Mouse (Mus musculus) ovary, postnatal 36 days (tissue): Measurements from ENCODE around the gene Tmprss6.

Experiments used
- DNase-seq: peaks from one replicate; pipeline ENCODE4 v3.0.0; 2022; ENCODE audit warnings: low spot score, mixed read lengths

Tmprss6 gene

GRCm38 (mm10) chr15:78447121-78447520 is 21.3 kb downstream of the Tmprss6 start:
- DNase-seq, result no peak

GRCm38 (mm10) chr15:78443857-78444256 is 24.6 kb downstream of the Tmprss6 start:
- no peak for DNase-seq

- no peak for DNase-seq
These were observed 26.2 kb downstream of the Tmprss6 start for GRCm38 (mm10) chr15:78442231-78442630.

- DNase-seq, result no peak
These were observed 29.5 kb downstream of the Tmprss6 start for GRCm38 (mm10) chr15:78438973-78439372.

- no peak for DNase-seq
These were observed 29.9 kb downstream of the Tmprss6 start for GRCm38 (mm10) chr15:78438505-78438904.

GRCm38 (mm10) chr15:78438018-78438394 is 30.4 kb downstream of the Tmprss6 start:
- DNase-seq, result no peak

GRCm38 (mm10) chr15:78437237-78438017 is 31.0 kb downstream of the Tmprss6 start:
- DNase-seq, result peak; percentile 79

- peak; percentile 92 for DNase-seq
These were observed 31.8 kb downstream of the Tmprss6 start for GRCm38 (mm10) chr15:78436380-78437192.

- DNase-seq, result peak; percentile 39
These were observed 32.8 kb downstream of the Tmprss6 start for GRCm38 (mm10) chr15:78435681-78436080.

- no peak for DNase-seq
These were observed 33.4 kb downstream of the Tmprss6 start for GRCm38 (mm10) chr15:78434896-78435520.

GRCm38 (mm10) chr15:78431541-78432121 is 36.8 kb downstream of the Tmprss6 start:
- no peak for DNase-seq

- DNase-seq, result no peak
These were observed 37.6 kb downstream of the Tmprss6 start for GRCm38 (mm10) chr15:78430874-78431273.

GRCm38 (mm10) chr15:78429871-78430622 is 38.4 kb downstream of the Tmprss6 start:
- no peak for DNase-seq

GRCm38 (mm10) chr15:78429139-78429459 is 39.3 kb downstream of the Tmprss6 start:
- DNase-seq, result no peak

- peak; percentile 77 for DNase-seq
These were observed 39.9 kb downstream of the Tmprss6 start, which contains the start of gene Kctd17 for GRCm38 (mm10) chr15:78428391-78429138. Kctd17 (plus strand) TSS chr15:78428564.

- no peak for DNase-seq
These were observed 43.2 kb downstream of the Tmprss6 start for GRCm38 (mm10) chr15:78425230-78425629.

GRCm38 (mm10) chr15:78424507-78424906 is 43.9 kb downstream of the Tmprss6 start:
- no peak for DNase-seq

GRCm38 (mm10) chr15:78422046-78422956 is 46.1 kb downstream of the Tmprss6 start:
- DNase-seq, result peak; percentile 85

GRCm38 (mm10) chr15:78420395-78420794 is 48.0 kb downstream of the Tmprss6 start:
- DNase-seq, result no peak

GRCm38 (mm10) chr15:78416937-78417336 is 51.5 kb downstream of the Tmprss6 start:
- peak; percentile 52 for DNase-seq
